ENCODE assay signal across 12 mouse cellular contexts in genomic region chr11:51469341-51469831, GRCm38 (mm10).
DNase-seq lines count a peak whose midpoint lies in the region; ATAC-seq lines count a peak whose summit lies in the region.
"Had no signal": no experiment of that assay in that cellular context is flagged by ENCODE, and none has a peak within 500 bp of the region (broad histone marks: within the 10 kb centered on the region; RNA-seq: fewer than 3 reads in every experiment).

No protein-coding gene starts in this region.

- WGBS in limb, embryonic 13.5 days: 14% methylated on average over 13 of the region's 13 CpGs

- peak overlapping the region; percentile 50 for H3K4me2 ChIP-seq in limb, embryonic 13.5 days (replicated peaks)

- no peaks in the 10 kb centered on the region for H3K9me3 ChIP-seq in limb, embryonic 13.5 days
- H3K9me3 ChIP-seq: hindbrain, embryonic 12.5 days had no signal

- no peaks in the 10 kb centered on the region; the same call in 1 of the 2 replicates for H3K27me3 ChIP-seq in limb, embryonic 13.5 days
- H3K27me3 ChIP-seq: hindbrain, embryonic 12.5 days had no signal

- DNase-seq in embryo, embryonic 10 days (ENCODE audit: low spot score): peak; percentile 76
- DNase-seq in embryo, embryonic 9.5 days (ENCODE audit: extremely low spot score): no peak
- peak; percentile 53 to 57 for DNase-seq in kidney, postnatal 4 days
- DNase-seq in kidney, adult 11 months: no peak
- DNase-seq in skeletal muscle tissue, adult 2 months (ENCODE audit: low read depth, low spot score): peak; percentile 32
- DNase-seq in layer of hippocampus, postnatal 10 days (ENCODE audit: low spot score in 2 of 2): no peak
- no peak for DNase-seq in left cerebral cortex, adult 18-20 months (ENCODE audit: low spot score in 2 of 2)
- DNase-seq: adrenal gland, postnatal 25 days; cerebellum, postnatal 14 days had no signal

- no peak overlapping the region for H3K4me3 ChIP-seq in limb, embryonic 13.5 days
- H3K4me3 ChIP-seq: hindbrain, embryonic 12.5 days had no signal

- peak; percentile 57 for ATAC-seq in limb, embryonic 13.5 days (ENCODE audit: low FRiP score, low read depth)
- ATAC-seq: forebrain, embryonic 16.5 days had no signal

- 0 out of 2 replicates have a peak overlapping the region, but pooled peaks have one; percentile 9 for H3K9ac ChIP-seq in limb, embryonic 13.5 days
- H3K9ac ChIP-seq: hindbrain, embryonic 12.5 days had no signal

- H3K27ac ChIP-seq in limb, embryonic 13.5 days: peak overlapping the region; percentile 17; the same call in 1 of the 2 replicates
- H3K27ac ChIP-seq: hindbrain, embryonic 12.5 days had no signal

- peaks cover 42% of the 10 kb centered on the region for H3K4me1 ChIP-seq in limb, embryonic 13.5 days

- H3K36me3 ChIP-seq in limb, embryonic 13.5 days: no peaks in the 10 kb centered on the region
- H3K36me3 ChIP-seq: hindbrain, embryonic 12.5 days had no signal

Comparison
In these comparisons a context has a peak if more than half of its experiments do, and no peak if none do; other contexts are left out.
1. DNase-seq: peak in embryo, embryonic 10 days (single experiment), kidney, postnatal 4 days (2 of 2) and skeletal muscle tissue, adult 2 months (single experiment); none in embryo, embryonic 9.5 days (single experiment), kidney, adult 11 months (single experiment), layer of hippocampus, postnatal 10 days (0 of 2) and left cerebral cortex, adult 18-20 months (0 of 2).